Comparison of ENCODE assay signal across 8 mouse cellular contexts in the genomic region with DNA sequence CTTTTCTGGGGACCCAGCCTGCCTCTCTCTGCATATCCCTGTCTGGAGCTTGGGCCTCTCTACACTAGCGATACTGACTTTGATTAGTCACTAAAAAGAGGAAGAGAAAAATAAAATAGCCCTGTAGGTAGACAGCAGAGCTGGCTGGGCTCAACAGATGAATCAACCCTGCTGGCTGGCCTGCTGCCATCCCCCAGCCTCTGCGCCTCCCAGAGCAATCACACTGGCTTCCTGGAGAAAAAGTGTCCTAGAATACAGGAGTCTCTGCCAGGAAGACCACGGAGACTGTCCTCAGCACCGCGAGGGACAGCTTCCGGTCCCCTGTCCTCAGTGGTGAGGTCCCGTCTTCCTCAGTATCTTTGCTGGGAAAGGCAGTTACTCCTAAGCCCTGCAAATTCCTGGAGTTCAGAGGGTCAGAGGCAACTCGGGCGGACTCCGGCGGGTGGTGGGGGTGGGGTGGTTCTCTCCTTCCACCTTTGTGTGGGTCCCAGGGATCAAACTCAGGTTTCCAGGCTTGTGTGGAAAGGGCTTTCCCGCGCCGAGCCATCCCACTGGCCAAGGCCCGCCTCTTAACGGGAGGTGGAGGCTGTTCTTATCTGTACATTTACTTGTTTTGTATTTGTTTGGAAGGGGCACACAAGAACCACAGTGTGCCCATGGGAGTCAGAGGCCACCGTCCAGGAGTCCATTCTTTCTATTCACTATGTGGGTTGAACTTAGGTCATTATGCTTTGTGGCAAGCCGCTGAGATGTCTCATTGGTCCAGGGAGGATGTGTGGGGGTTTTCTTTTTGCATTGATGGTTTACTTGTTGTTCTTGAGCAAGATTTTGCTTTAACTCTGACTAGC. TPM values are rescaled to one million over a fixed set of nuclear protein-coding genes. Genes with fewer than 3 reads are reported as not detected.
DNase-seq lines count a peak whose midpoint lies in the region; ATAC-seq and TF ChIP-seq lines count a peak whose summit lies in the region.

No protein-coding gene starts in this region.

- H3K4me1 ChIP-seq in midbrain, embryonic 16.5 days (ENCODE audit: control insufficient read depth, insufficient read depth, low read length): peaks cover 20% of the 10 kb centered on the region
- peaks cover 22% of the 10 kb centered on the region for H3K4me1 ChIP-seq in midbrain, embryonic 15.5 days
- H3K4me1 ChIP-seq in embryonic fibroblast, embryonic 13.5 days (ENCODE audit: control insufficient read depth, insufficient read depth, low read length): peaks cover 14% of the 10 kb centered on the region

- TF ChIP-seq CTCF in embryonic fibroblast, embryonic 13.5 days (IDR thresholded peaks at IDR 0.05; ENCODE audit: borderline replicate concordance, insufficient read depth, low read length): no peak

- no peak overlapping the region for H3K4me2 ChIP-seq in midbrain, embryonic 16.5 days (ENCODE audit: low read length)
- no peak overlapping the region for H3K4me2 ChIP-seq in midbrain, embryonic 15.5 days

- no peak overlapping the region for H3K27ac ChIP-seq in midbrain, embryonic 16.5 days (ENCODE audit: low read length)
- H3K27ac ChIP-seq in midbrain, embryonic 15.5 days: no peak overlapping the region
- H3K27ac ChIP-seq in embryonic fibroblast, embryonic 13.5 days (ENCODE audit: insufficient read depth, low read length): peak overlapping the region; percentile 74

- H3K27me3 ChIP-seq in midbrain, embryonic 16.5 days (ENCODE audit: control insufficient read depth, insufficient read depth, low read depth, low read length): no peaks in the 10 kb centered on the region
- no peaks in the 10 kb centered on the region for H3K27me3 ChIP-seq in midbrain, embryonic 15.5 days (replicated peaks)

- 56% methylated on average over 18 of the region's 18 CpGs for WGBS in midbrain, embryonic 16.5 days
- 63% methylated on average over 18 of the region's 18 CpGs for WGBS in midbrain, embryonic 15.5 days

- H3K9ac ChIP-seq in midbrain, embryonic 16.5 days (ENCODE audit: low read depth, low read length): 0 out of 2 replicates have a peak overlapping the region, but pooled peaks have one; percentile 14
- H3K9ac ChIP-seq in midbrain, embryonic 15.5 days: no peak overlapping the region

- H3K9me3 ChIP-seq in midbrain, embryonic 16.5 days (replicated peaks; ENCODE audit: control insufficient read depth, low read length, poor library complexity, severe bottlenecking): no peaks in the 10 kb centered on the region
- no peaks in the 10 kb centered on the region for H3K9me3 ChIP-seq in midbrain, embryonic 15.5 days

- TF ChIP-seq POLR2A in embryonic fibroblast, embryonic 13.5 days (IDR thresholded peaks at IDR 0.05; ENCODE audit: low read depth, low read length): no peak

- no peak for ATAC-seq in midbrain, embryonic 16.5 days
- ATAC-seq in midbrain, embryonic 15.5 days (replicated peaks): no peak
- peak; percentile 38; the same call in 1 of the 2 replicates for ATAC-seq in megakaryocyte, adult 5-6 weeks (ENCODE audit: poor library complexity, severe bottlenecking)
- no peak for ATAC-seq in CD4-positive, CD25-positive, alpha-beta regulatory T cell, adult 4 months
- no peak for ATAC-seq in monocyte, adult 5-6 weeks (replicated peaks; ENCODE audit: insufficient number of reproducible peaks, low FRiP score, low TSS enrichment, poor library complexity, severe bottlenecking)

- no peak overlapping the region for H3K4me3 ChIP-seq in midbrain, embryonic 16.5 days (ENCODE audit: low read depth, low read length)
- H3K4me3 ChIP-seq in midbrain, embryonic 15.5 days: no peak overlapping the region
- H3K4me3 ChIP-seq in embryonic fibroblast, embryonic 13.5 days (ENCODE audit: insufficient read depth, low read length): peak overlapping the region; percentile 29

- peak; percentile 65 to 69 for DNase-seq in adrenal gland, adult 18-20 months (ENCODE audit: low spot score in 2 of 2)
- DNase-seq in kidney, postnatal 10 days: peak; percentile 82

- no peaks in the 10 kb centered on the region for H3K36me3 ChIP-seq in midbrain, embryonic 16.5 days (ENCODE audit: control insufficient read depth, insufficient read depth, low read length)
- H3K36me3 ChIP-seq in midbrain, embryonic 15.5 days (replicated peaks): no peaks in the 10 kb centered on the region

RNA-seq across cellular contexts. Expression of gene Stx1a, which starts 5.9 kb away (rescaled TPM):
- 162 and 195 TPM in 2 replicates for polyA plus RNA-seq in midbrain, embryonic 16.5 days (2015; fragmentation: Nextera tagmentation; extraction: Ambion mirVana)
- polyA plus RNA-seq in midbrain, embryonic 15.5 days (2015; fragmentation: Nextera tagmentation; extraction: Ambion mirVana): 156 and 157 TPM in 2 replicates
- total RNA-seq in adrenal gland, adult 18-20 months (2021): 1 to 10 TPM; 6.0 to 7.2 TPM
- polyA plus RNA-seq in embryonic fibroblast, embryonic 13.5 days (2011; ENCODE audit: insufficient read length, low read depth, missing spikeins): 6.9 and 10.2 TPM in 2 replicates
- total RNA-seq in megakaryocyte, adult 5-6 weeks (2015): 0.09 TPM in 1 of 2 replicates, not detected in the other
- total RNA-seq in megakaryocyte, adult 5-6 weeks (2017): not detected in 2 replicates
- polyA plus RNA-seq in CD4-positive, CD25-positive, alpha-beta regulatory T cell, adult 4 months (2017; shearing (Covaris generic)): 10 to 100 TPM; 15.4 to 27.0 TPM
- total RNA-seq in monocyte, adult 5-6 weeks (2017): 0.29 to 0.76 TPM in 2 of 3 replicates, not detected in the other

RNA-seq across cellular contexts. Expression of gene Abhd11, which starts 20.3 kb away (rescaled TPM):
- polyA plus RNA-seq in midbrain, embryonic 16.5 days (2015; fragmentation: Nextera tagmentation; extraction: Ambion mirVana): 76.5 and 81.5 TPM in 2 replicates
- polyA plus RNA-seq in midbrain, embryonic 15.5 days (2015; fragmentation: Nextera tagmentation; extraction: Ambion mirVana): 68.4 and 70.1 TPM in 2 replicates
- total RNA-seq in adrenal gland, adult 18-20 months (2021): 10 to 100 TPM; 52.3 to 59.7 TPM
- 19.1 and 20.7 TPM in 2 replicates for polyA plus RNA-seq in embryonic fibroblast, embryonic 13.5 days (2011; ENCODE audit: insufficient read length, low read depth, missing spikeins)
- total RNA-seq in megakaryocyte, adult 5-6 weeks (2015): 52.5 and 55.0 TPM in 2 replicates
- total RNA-seq in megakaryocyte, adult 5-6 weeks (2017): 22.9 and 32.7 TPM in 2 replicates
- 10 to 100 TPM; 64.3 to 80.5 TPM for polyA plus RNA-seq in CD4-positive, CD25-positive, alpha-beta regulatory T cell, adult 4 months (2017; shearing (Covaris generic))
- total RNA-seq in monocyte, adult 5-6 weeks (2017): 13.0 to 27.0 TPM (median 24.1 TPM) in 3 replicates

RNA-seq across cellular contexts. Expression of gene Dnajc30, which starts 34.8 kb away (rescaled TPM):
- polyA plus RNA-seq in midbrain, embryonic 16.5 days (2015; fragmentation: Nextera tagmentation; extraction: Ambion mirVana): 48.8 and 49.6 TPM in 2 replicates
- polyA plus RNA-seq in midbrain, embryonic 15.5 days (2015; fragmentation: Nextera tagmentation; extraction: Ambion mirVana): 43.4 and 47.8 TPM in 2 replicates
- 10 to 100 TPM; 25.8 to 30.3 TPM for total RNA-seq in adrenal gland, adult 18-20 months (2021)
- 15.2 and 18.1 TPM in 2 replicates for polyA plus RNA-seq in embryonic fibroblast, embryonic 13.5 days (2011; ENCODE audit: insufficient read length, low read depth, missing spikeins)
- 15.5 and 16.3 TPM in 2 replicates for total RNA-seq in megakaryocyte, adult 5-6 weeks (2015)
- total RNA-seq in megakaryocyte, adult 5-6 weeks (2017): 3.5 and 10.0 TPM in 2 replicates
- polyA plus RNA-seq in CD4-positive, CD25-positive, alpha-beta regulatory T cell, adult 4 months (2017; shearing (Covaris generic)): 10 to 100 TPM; 23.4 to 36.6 TPM
- total RNA-seq in monocyte, adult 5-6 weeks (2017): 3.8 to 6.5 TPM (median 5.5 TPM) in 3 replicates

RNA-seq across cellular contexts. Expression of gene Bud23, which starts 35.5 kb away (rescaled TPM):
- polyA plus RNA-seq in midbrain, embryonic 16.5 days (2015; fragmentation: Nextera tagmentation; extraction: Ambion mirVana): 74.4 and 76.9 TPM in 2 replicates
- 78.1 and 82.5 TPM in 2 replicates for polyA plus RNA-seq in midbrain, embryonic 15.5 days (2015; fragmentation: Nextera tagmentation; extraction: Ambion mirVana)
- 10 to 100 TPM; 45.7 to 55.0 TPM for total RNA-seq in adrenal gland, adult 18-20 months (2021)
- polyA plus RNA-seq in embryonic fibroblast, embryonic 13.5 days (2011; ENCODE audit: insufficient read length, low read depth, missing spikeins): 38.0 and 49.6 TPM in 2 replicates
- total RNA-seq in megakaryocyte, adult 5-6 weeks (2015): 29.4 and 34.2 TPM in 2 replicates
- total RNA-seq in megakaryocyte, adult 5-6 weeks (2017): 24.2 and 27.6 TPM in 2 replicates
- polyA plus RNA-seq in CD4-positive, CD25-positive, alpha-beta regulatory T cell, adult 4 months (2017; shearing (Covaris generic)): 100 to 1,000 TPM in 1 of 2 experiments, 10 to 100 TPM in 1; 60.8 to 103 TPM
- total RNA-seq in monocyte, adult 5-6 weeks (2017): 50.6 to 85.3 TPM (median 72.7 TPM) in 3 replicates

RNA-seq across cellular contexts. Expression of gene Cldn3, which starts 43.2 kb away (rescaled TPM):
- 2.2 and 2.6 TPM in 2 replicates for polyA plus RNA-seq in midbrain, embryonic 16.5 days (2015; fragmentation: Nextera tagmentation; extraction: Ambion mirVana)
- 2.1 and 3.0 TPM in 2 replicates for polyA plus RNA-seq in midbrain, embryonic 15.5 days (2015; fragmentation: Nextera tagmentation; extraction: Ambion mirVana)
- under 1 TPM; 0.50 to 0.54 TPM for total RNA-seq in adrenal gland, adult 18-20 months (2021)
- polyA plus RNA-seq in embryonic fibroblast, embryonic 13.5 days (2011; ENCODE audit: insufficient read length, low read depth, missing spikeins): not detected in 2 replicates
- not detected in 2 replicates for total RNA-seq in megakaryocyte, adult 5-6 weeks (2015)
- total RNA-seq in megakaryocyte, adult 5-6 weeks (2017): not detected in 2 replicates
- not detected for polyA plus RNA-seq in CD4-positive, CD25-positive, alpha-beta regulatory T cell, adult 4 months (2017; shearing (Covaris generic))
- total RNA-seq in monocyte, adult 5-6 weeks (2017): not detected in 3 replicates
